Mouse (Mus musculus) cerebellum, adult 8-10 months (tissue): ENCODE data around the gene Zfp747.
"Not testable (repeated sequence)": the region's sequence is repeated elsewhere in the genome, so short reads cannot be mapped to it uniquely, and the experiment has no call there.

Source experiments
- DNase-seq: peaks from one replicate; pipeline ENCODE4 v3.0.0; 2022

Gene Zfp747

GRCm38 (mm10) chr7:127371213-127371612 lies 4.6 kb downstream of the Zfp747 start:
- no peak for DNase-seq

- no peak for DNase-seq
These were observed 9.6 kb downstream of the Zfp747 start for GRCm38 (mm10) chr7:127366249-127366648.

- DNase-seq: peak; percentile 46
These were observed 11.7 kb downstream of the Zfp747 start for GRCm38 (mm10) chr7:127364166-127364565.

GRCm38 (mm10) chr7:127363475-127363921 lies 12.4 kb downstream of the Zfp747 start:
- peak; percentile 73 for DNase-seq

- peak; percentile 36 for DNase-seq
These were observed 13.4 kb downstream of the Zfp747 start for GRCm38 (mm10) chr7:127362418-127362817.

GRCm38 (mm10) chr7:127361449-127361848 lies 14.4 kb downstream of the Zfp747 start:
- DNase-seq: peak; percentile 34

- no peak for DNase-seq
These were observed 15.6 kb downstream of the Zfp747 start for GRCm38 (mm10) chr7:127360265-127360664.

GRCm38 (mm10) chr7:127358472-127358871 lies 17.4 kb downstream of the Zfp747 start:
- no peak for DNase-seq

- no peak for DNase-seq
These were observed 18.0 kb downstream of the Zfp747 start for GRCm38 (mm10) chr7:127357871-127358270.

GRCm38 (mm10) chr7:127355796-127356195 lies 20.1 kb downstream of the Zfp747 start:
- no peak for DNase-seq

- DNase-seq: no peak
These were observed 24.4 kb downstream of the Zfp747 start for GRCm38 (mm10) chr7:127351230-127352004.

- DNase-seq: peak; percentile 29
These were observed 29.2 kb downstream of the Zfp747 start for GRCm38 (mm10) chr7:127346676-127347075.

GRCm38 (mm10) chr7:127345512-127346325 lies 30.1 kb downstream of the Zfp747 start, which contains the start of gene Zfp768:
Zfp768 (minus strand) TSS chr7:127345589.
- DNase-seq: peak; percentile 96

- no peak for DNase-seq
These were observed 30.8 kb downstream of the Zfp747 start for GRCm38 (mm10) chr7:127345092-127345491.

GRCm38 (mm10) chr7:127344371-127344770 lies 31.5 kb downstream of the Zfp747 start:
- no peak for DNase-seq

- DNase-seq: peak; percentile 26
These were observed 32.4 kb downstream of the Zfp747 start for GRCm38 (mm10) chr7:127343351-127344019.

- no peak for DNase-seq
These were observed 33.0 kb downstream of the Zfp747 start for GRCm38 (mm10) chr7:127342888-127343287.

GRCm38 (mm10) chr7:127342332-127342731 lies 33.5 kb downstream of the Zfp747 start:
- DNase-seq: no peak

GRCm38 (mm10) chr7:127341861-127342260 lies 34.0 kb downstream of the Zfp747 start:
- DNase-seq: not testable (repeated sequence)

- DNase-seq: no peak
These were observed 34.5 kb downstream of the Zfp747 start for GRCm38 (mm10) chr7:127341356-127341755.

- no peak for DNase-seq
These were observed 38.2 kb downstream of the Zfp747 start for GRCm38 (mm10) chr7:127337636-127338035.

- DNase-seq: no peak
These were observed 40.2 kb downstream of the Zfp747 start for GRCm38 (mm10) chr7:127335604-127336003.

- DNase-seq: no peak
These were observed 42.6 kb downstream of the Zfp747 start for GRCm38 (mm10) chr7:127333240-127333639.
